Mouse (Mus musculus): ENCODE data around the gene Pkp3.

GRCm38 (mm10) chr7:141060426-141061242, 17.4 kb upstream of the Pkp3 start, which contains the start of gene B4galnt4:
- TF ChIP-seq CTCF (IDR thresholded peaks at IDR 0.05) (no peak), EP300 (IDR thresholded peaks at IDR 0.05) (no peak)
